ENCODE assay signal across 21 mouse cellular contexts in the genomic region with DNA sequence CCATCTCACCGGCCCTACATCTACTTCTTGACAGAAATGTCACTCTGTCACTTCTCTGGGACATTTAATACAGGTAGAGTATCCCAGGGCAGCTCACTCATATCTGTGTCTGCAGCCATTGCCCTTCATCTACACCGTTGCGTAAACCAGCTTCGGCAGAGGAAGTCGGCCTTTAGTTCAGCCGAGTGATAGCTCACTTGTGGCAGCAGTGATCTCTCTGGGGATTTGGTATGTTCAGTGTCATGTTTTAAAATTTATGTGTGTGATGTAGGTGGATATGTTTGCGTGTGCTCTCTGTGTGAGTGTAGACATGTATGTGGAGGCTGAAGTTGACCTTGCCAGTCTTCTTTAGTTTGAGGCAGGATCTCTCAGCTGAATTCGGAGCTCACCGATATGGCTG. TPM values are rescaled to one million over a fixed set of nuclear protein-coding genes. Genes with fewer than 3 reads are reported as not detected.
DNase-seq lines count a peak whose midpoint lies in the region; ATAC-seq lines count a peak whose summit lies in the region.
"Had no signal": no experiment of that assay in that cellular context is flagged by ENCODE, and none has a peak within 500 bp of the region (broad histone marks: within the 10 kb centered on the region; RNA-seq: fewer than 3 reads in every experiment).

No protein-coding gene starts in this region.

- H3K4me3 ChIP-seq in heart, embryonic 11.5 days (ENCODE audit: low read depth, low read length), result no peak overlapping the region
- H3K4me3 ChIP-seq in midbrain, embryonic 11.5 days (ENCODE audit: low read depth, low read length), result no peak overlapping the region
- no peak overlapping the region for H3K4me3 ChIP-seq in midbrain, embryonic 10.5 days
- H3K4me3 ChIP-seq: embryonic facial prominence, embryonic 12.5 days; forebrain, embryonic 15.5 days; limb, embryonic 15.5 days; midbrain, embryonic 13.5 days; myocyte had no signal

- no peaks in the 10 kb centered on the region for H3K27me3 ChIP-seq in heart, embryonic 11.5 days (ENCODE audit: control insufficient read depth, insufficient read depth, low read length)
- H3K27me3 ChIP-seq in midbrain, embryonic 11.5 days (ENCODE audit: control insufficient read depth, insufficient read depth, low read length), result no peaks in the 10 kb centered on the region
- H3K27me3 ChIP-seq in midbrain, embryonic 10.5 days (ENCODE audit: low read depth, poor library complexity, severe bottlenecking), result no peaks in the 10 kb centered on the region
- H3K27me3 ChIP-seq: embryonic facial prominence, embryonic 12.5 days; forebrain, embryonic 15.5 days; limb, embryonic 15.5 days; midbrain, embryonic 13.5 days had no signal

- no peak overlapping the region for H3K27ac ChIP-seq in heart, embryonic 11.5 days (ENCODE audit: low read depth, low read length)
- no peak overlapping the region for H3K27ac ChIP-seq in midbrain, embryonic 11.5 days (ENCODE audit: low read depth, low read length)
- H3K27ac ChIP-seq in midbrain, embryonic 10.5 days (replicated peaks), result no peak overlapping the region
- H3K27ac ChIP-seq: embryonic facial prominence, embryonic 12.5 days; forebrain, embryonic 15.5 days; limb, embryonic 15.5 days; midbrain, embryonic 13.5 days had no signal

- H3K4me2 ChIP-seq in heart, embryonic 11.5 days, result no peak overlapping the region
- H3K4me2 ChIP-seq in midbrain, embryonic 11.5 days, result no peak overlapping the region
- H3K4me2 ChIP-seq: embryonic facial prominence, embryonic 12.5 days; forebrain, embryonic 15.5 days; limb, embryonic 15.5 days; lung, embryonic 14.5 days; midbrain, embryonic 13.5 days had no signal

- peak; percentile 78 for DNase-seq in heart, adult 11 months
- DNase-seq in midbrain, embryonic 11.5 days (ENCODE audit: low spot score, missing footprints), result peak; percentile 78
- no peak for DNase-seq in midbrain, embryonic 10.5 days (ENCODE audit: low spot score)
- peak; percentile 35 for DNase-seq in skeletal muscle tissue, adult 2 months (ENCODE audit: low read depth, low spot score)
- DNase-seq in thymus, postnatal 36 days, result peak; percentile 50 to 58
- no peak for DNase-seq in right cerebral cortex, postnatal 14 days
- DNase-seq in right cerebral cortex, postnatal 10 days (ENCODE audit: low spot score in 2 of 2), result no peak
- DNase-seq: adrenal gland, postnatal 25 days; cerebellum, adult 8-10 months; heart, adult 18-20 months; kidney, adult 18-20 months; kidney, postnatal 36 days; lung, embryonic 14.5 days; lung, postnatal 4 days had no signal

- peaks cover 24% of the 10 kb centered on the region for H3K36me3 ChIP-seq in heart, embryonic 11.5 days (ENCODE audit: control insufficient read depth, insufficient read depth, low read length)
- H3K36me3 ChIP-seq in midbrain, embryonic 11.5 days (ENCODE audit: control insufficient read depth, insufficient read depth, low read length), result peaks cover 20% of the 10 kb centered on the region
- H3K36me3 ChIP-seq in midbrain, embryonic 10.5 days, result peaks cover 95% of the 10 kb centered on the region

- H3K9me3 ChIP-seq in heart, embryonic 11.5 days (replicated peaks; ENCODE audit: control insufficient read depth, low read length), result no peaks in the 10 kb centered on the region
- H3K9me3 ChIP-seq in midbrain, embryonic 11.5 days (ENCODE audit: control insufficient read depth, low read length), result no peaks in the 10 kb centered on the region
- H3K9me3 ChIP-seq in midbrain, embryonic 10.5 days (replicated peaks), result no peaks in the 10 kb centered on the region
- H3K9me3 ChIP-seq: embryonic facial prominence, embryonic 12.5 days; forebrain, embryonic 15.5 days; limb, embryonic 15.5 days; midbrain, embryonic 13.5 days had no signal

- 88% methylated on average over 9 of the region's 9 CpGs for WGBS in heart, embryonic 11.5 days (ENCODE audit: insufficient replicate concordance)
- WGBS in midbrain, embryonic 11.5 days, result 96% methylated on average over 9 of the region's 9 CpGs
- WGBS in midbrain, embryonic 10.5 days, result 94% methylated on average over 9 of the region's 9 CpGs

- ATAC-seq in heart, embryonic 11.5 days (replicated peaks; ENCODE audit: insufficient number of reproducible peaks, low FRiP score, low TSS enrichment), result no peak
- no peak for ATAC-seq in midbrain, embryonic 11.5 days (ENCODE audit: low FRiP score)
- ATAC-seq: activated CD4-positive, CD25-positive, alpha-beta regulatory T cell, adult 4 months; forebrain, embryonic 15.5 days; midbrain, embryonic 13.5 days had no signal

- no peak overlapping the region for H3K9ac ChIP-seq in heart, embryonic 11.5 days (ENCODE audit: low read depth, low read length)
- no peak overlapping the region for H3K9ac ChIP-seq in midbrain, embryonic 11.5 days (ENCODE audit: low read length)
- H3K9ac ChIP-seq: embryonic facial prominence, embryonic 12.5 days; forebrain, embryonic 15.5 days; limb, embryonic 15.5 days; lung, embryonic 14.5 days; midbrain, embryonic 13.5 days had no signal

- peaks cover 17% of the 10 kb centered on the region for H3K4me1 ChIP-seq in heart, embryonic 11.5 days (ENCODE audit: control insufficient read depth, insufficient read depth, low read length)
- no peaks in the 10 kb centered on the region for H3K4me1 ChIP-seq in midbrain, embryonic 11.5 days (ENCODE audit: control insufficient read depth, insufficient read depth, low read length)
- no peaks in the 10 kb centered on the region for H3K4me1 ChIP-seq in midbrain, embryonic 10.5 days
- H3K4me1 ChIP-seq: embryonic facial prominence, embryonic 12.5 days; forebrain, embryonic 15.5 days; limb, embryonic 15.5 days; midbrain, embryonic 13.5 days had no signal

RNA-seq across cellular contexts. Expression of gene Cyb5b, which starts 15.3 kb away (rescaled TPM):
- polyA plus RNA-seq in heart, embryonic 11.5 days (2014; fragmentation: Nextera tagmentation; extraction: Ambion mirVana), result 87.0 and 93.6 TPM in 2 replicates
- polyA plus RNA-seq in midbrain, embryonic 11.5 days (2014; fragmentation: Nextera tagmentation; extraction: Ambion mirVana), result 177 and 192 TPM in 2 replicates
- 164 and 175 TPM in 2 replicates for polyA plus RNA-seq in midbrain, embryonic 10.5 days (2016; fragmentation: Nextera tagmentation; extraction: Ambion mirVana)

Comparison
In these comparisons a context has a peak if more than half of its experiments do, and no peak if none do; other contexts are left out.
1. DNase-seq: peak in heart, adult 11 months (single experiment), midbrain, embryonic 11.5 days (single experiment), skeletal muscle tissue, adult 2 months (single experiment) and thymus, postnatal 36 days (2 of 2); none in midbrain, embryonic 10.5 days (single experiment), right cerebral cortex, postnatal 14 days (single experiment) and right cerebral cortex, postnatal 10 days (0 of 2).